Mouse (Mus musculus) effector memory CD4-positive, alpha-beta T cell, adult 7 months (primary cell): Measurements from ENCODE around the gene Rnf113a1. TPM values are rescaled to one million over a fixed set of nuclear protein-coding genes. Genes with fewer than 3 reads are reported as not detected.

Source experiments
- polyA plus RNA-seq: library from polyadenylated mRNA; unstranded; fragments of 100-300 nt; shearing (Covaris generic); gene quantifications from one replicate; pipeline ENCODE4 v1.2.1, GENCODE M21; 2017

Rnf113a1 gene
- polyA plus RNA-seq, result 2.8 TPM

GRCm38 (mm10) chrX:37191105-37191743 is at the start of gene Rnf113a1, which contains the start of gene Ndufa1:
Rnf113a1 (plus strand) TSS chrX:37191245.
Ndufa1 (minus strand) TSS chrX:37191163.

GRCm38 (mm10) chrX:37168742-37169141 is 22.3 kb upstream of the Rnf113a1 start, which contains the start of gene Akap14:
Akap14 (minus strand) TSS chrX:37168842.

GRCm38 (mm10) chrX:37210941-37211340 is 19.9 kb downstream of the Rnf113a1 start, which contains the start of gene Gm9:
Gm9 (minus strand) TSS chrX:37211041.

GRCm38 (mm10) chrX:37222158-37222557 is 31.1 kb downstream of the Rnf113a1 start, which contains the start of gene Rhox1:
Rhox1 (minus strand) TSS chrX:37222258.

Other genes starting within 250 kb of the Rnf113a1 start
- 116 TPM for gene Sept6, start 199.5 kb upstream of the Rnf113a1 start, polyA plus RNA-seq
- gene Sowahd, start 142.4 kb upstream of the Rnf113a1 start, polyA plus RNA-seq, result not detected
- gene Rpl39, start 105.8 kb upstream of the Rnf113a1 start, polyA plus RNA-seq, result 409 TPM
- gene Upf3b, start 80.9 kb upstream of the Rnf113a1 start, polyA plus RNA-seq, result 9.1 TPM
- 13.2 TPM for gene Nkap, start 64.5 kb upstream of the Rnf113a1 start, polyA plus RNA-seq
- gene Akap14, start 22.4 kb upstream of the Rnf113a1 start, polyA plus RNA-seq, result not detected
- gene Ndufa1, start 82 bp upstream of the Rnf113a1 start, polyA plus RNA-seq, result 177 TPM
- not detected for gene Gm9, start 19.8 kb downstream of the Rnf113a1 start, polyA plus RNA-seq
- not detected for gene Rhox1, start 31.0 kb downstream of the Rnf113a1 start, polyA plus RNA-seq
- gene Rhox2a, start 53.7 kb downstream of the Rnf113a1 start, polyA plus RNA-seq, result not detected
- not detected for gene Rhox3a, start 58.7 kb downstream of the Rnf113a1 start, polyA plus RNA-seq
- gene Rhox4a, start 74.1 kb downstream of the Rnf113a1 start, polyA plus RNA-seq, result 1.2 TPM
- gene Rhox3a2, start 188.8 kb downstream of the Rnf113a1 start, polyA plus RNA-seq, result not detected
- gene Rhox4a2, start 199.6 kb downstream of the Rnf113a1 start, polyA plus RNA-seq, result not detected
- gene Rhox2b, start 220.8 kb downstream of the Rnf113a1 start, polyA plus RNA-seq, result not detected
- gene Rhox4b, start 241.2 kb downstream of the Rnf113a1 start, polyA plus RNA-seq, result not detected